Mouse (Mus musculus) thymus, postnatal 10 days (tissue): ENCODE results near the gene Bmp8a.
A peak's percentile ranks its signal among the peaks of the same experiment; 100 is the strongest.
"Not testable (repeated sequence)": the region's sequence is repeated elsewhere in the genome, so short reads cannot be mapped to it uniquely, and the experiment has no call there.

Source experiments
- DNase-seq, 2 experiments: peaks; one replicate each; pipeline ENCODE4 v3.0.0; 2021; ENCODE audit warnings: low spot score in 2 of 2

Bmp8a gene

GRCm38 (mm10) chr4:123331326-123331725, 11.7 kb downstream of the Bmp8a start:
- no peak for DNase-seq

GRCm38 (mm10) chr4:123328946-123329345, 14.1 kb downstream of the Bmp8a start:
- no peak for DNase-seq

GRCm38 (mm10) chr4:123327630-123328029, 15.4 kb downstream of the Bmp8a start:
- DNase-seq, result no peak

- DNase-seq, result no peak
Observed at GRCm38 (mm10) chr4:123326087-123326486, 17.0 kb downstream of the Bmp8a start.

- DNase-seq, result no peak
Observed at GRCm38 (mm10) chr4:123323534-123323933, 19.5 kb downstream of the Bmp8a start, which contains the start of gene Oxct2a. Oxct2a (minus strand) TSS chr4:123323634.

GRCm38 (mm10) chr4:123322910-123323309, 20.1 kb downstream of the Bmp8a start:
- DNase-seq, result not testable (repeated sequence)

GRCm38 (mm10) chr4:123314497-123314896, 28.6 kb downstream of the Bmp8a start:
- DNase-seq, result no peak

- DNase-seq, result no peak
Observed at GRCm38 (mm10) chr4:123313010-123313409, 30.0 kb downstream of the Bmp8a start.

GRCm38 (mm10) chr4:123311845-123312244, 31.2 kb downstream of the Bmp8a start:
- no peak for DNase-seq

- DNase-seq, result no peak
Observed at GRCm38 (mm10) chr4:123308292-123308691, 34.8 kb downstream of the Bmp8a start.

- no peak for DNase-seq
Observed at GRCm38 (mm10) chr4:123306999-123307398, 36.1 kb downstream of the Bmp8a start.

- peak in 1 of 2 experiments; percentile 27 for DNase-seq
Observed at GRCm38 (mm10) chr4:123305789-123306188, 37.3 kb downstream of the Bmp8a start.

- no peak for DNase-seq
Observed at GRCm38 (mm10) chr4:123298980-123299670, 43.9 kb downstream of the Bmp8a start.

- no peak for DNase-seq
Observed at GRCm38 (mm10) chr4:123298226-123298625, 44.8 kb downstream of the Bmp8a start.

GRCm38 (mm10) chr4:123297195-123297960, 45.7 kb downstream of the Bmp8a start:
- no peak for DNase-seq

GRCm38 (mm10) chr4:123296148-123296534, 46.9 kb downstream of the Bmp8a start:
- no peak for DNase-seq

- DNase-seq, result no peak
Observed at GRCm38 (mm10) chr4:123295516-123296147, 47.4 kb downstream of the Bmp8a start.

GRCm38 (mm10) chr4:123295026-123295425, 48.0 kb downstream of the Bmp8a start:
- not testable (repeated sequence) for DNase-seq

- DNase-seq, result no peak
Observed at GRCm38 (mm10) chr4:123293661-123294443, 49.2 kb downstream of the Bmp8a start.

GRCm38 (mm10) chr4:123292989-123293388, 50.1 kb downstream of the Bmp8a start:
- no peak for DNase-seq

- no peak for DNase-seq
Observed at GRCm38 (mm10) chr4:123292390-123292789, 50.7 kb downstream of the Bmp8a start.

- DNase-seq, result no peak
Observed at GRCm38 (mm10) chr4:123289038-123289437, 54.0 kb downstream of the Bmp8a start.
